Mouse (Mus musculus) hindbrain, postnatal 0 days (tissue): ENCODE results near the gene Asap2. TPM values are rescaled to one million over a fixed set of nuclear protein-coding genes. Genes with fewer than 3 reads are reported as not detected.
A peak's percentile ranks its signal among the peaks of the same experiment; 100 is the strongest.

Source experiments
- ATAC-seq: fragments of 200-750 bp; cut with Nextera tagmentation; 2 replicates; pipeline ENCODE4 v1.8.0; 2017; ENCODE audit warnings: mild to moderate bottlenecking, moderate TSS enrichment, moderate library complexity
- DNase-seq: peaks from one replicate; pipeline ENCODE4 v3.0.0-alpha.2; 2015; ENCODE audit warnings: low spot score
- H3K27ac ChIP-seq: fragments of 300-500 bp; sonication (generic); 2 replicates; pipeline ENCODE4 v1.5.1; 2014; ENCODE audit warnings: mild to moderate bottlenecking
- H3K27me3 ChIP-seq: fragments of 300-500 bp; sonication (generic); 2 replicates; pipeline ENCODE4 v1.6.1; 2014; ENCODE audit warnings: low read length, mixed read lengths; ENCODE audit not compliant: insufficient read depth
- H3K36me3 ChIP-seq: fragments of 300-500 bp; sonication (generic); 2 replicates; pipeline ENCODE4 v1.6.1; 2014; ENCODE audit warnings: low read length, mixed read lengths; ENCODE audit not compliant: insufficient read depth
- H3K4me1 ChIP-seq: fragments of 300-500 bp; sonication (generic); 2 replicates; pipeline ENCODE4 v1.6.1; 2014; ENCODE audit warnings: antibody characterized with exemption, low read length, mixed read lengths; ENCODE audit not compliant: insufficient read depth
- H3K4me2 ChIP-seq: fragments of 300-500 bp; sonication (generic); 2 replicates; pipeline ENCODE4 v1.6.1; 2014; ENCODE audit warnings: low read depth, mild to moderate bottlenecking, low read length, moderate library complexity, mixed read lengths
- H3K4me3 ChIP-seq: fragments of 300-500 bp; sonication (generic); 2 replicates; pipeline ENCODE4 v1.5.1; 2014; ENCODE audit warnings: low read length
- H3K9ac ChIP-seq: fragments of 300-500 bp; sonication (generic); replicated peaks from 2 replicates; pipeline ENCODE4 v1.6.1; 2014; ENCODE audit warnings: mild to moderate bottlenecking, low read length, moderate library complexity, mixed read lengths
- H3K9me3 ChIP-seq: fragments of 300-500 bp; sonication (generic); 2 replicates; pipeline ENCODE4 v1.6.1; 2016; ENCODE audit warnings: low read length, mixed read lengths
- CTCF ChIP-seq: IDR thresholded peaks from 2 replicates; pipeline ENCODE4 v1.5.1; 2016; ENCODE audit warnings: antibody characterized with exemption, control low read depth, low read depth
- WGBS: fragments of 180-500 bp; shearing (Covaris S2); extraction: QIAGEN DNeasy Blood & Tissue Kit; methylation state at CpG from one replicate; pipeline ENCODE4 v1.1.7; 2014; 5-methylcytosine and 5-hydroxymethylcytosine counted together
- polyA plus RNA-seq: library from polyadenylated mRNA; unstranded; fragments of >200 nt; fragmentation: Nextera tagmentation; extraction: Ambion mirVana; gene quantifications from 2 replicates; pipeline ENCODE4 v1.2.1, GENCODE M21; 2015
- total RNA-seq: library from RNA; depleted of rRNA; stranded (reverse); fragments of >200 nt; gene quantifications from 2 replicates; pipeline ENCODE4 v1.2.3, GENCODE M21; 2014

The Asap2 gene
- total and polyA plus RNA-seq, 2 experiments from 2014 or later, result 15.7 to 22.8 TPM

DNA sequence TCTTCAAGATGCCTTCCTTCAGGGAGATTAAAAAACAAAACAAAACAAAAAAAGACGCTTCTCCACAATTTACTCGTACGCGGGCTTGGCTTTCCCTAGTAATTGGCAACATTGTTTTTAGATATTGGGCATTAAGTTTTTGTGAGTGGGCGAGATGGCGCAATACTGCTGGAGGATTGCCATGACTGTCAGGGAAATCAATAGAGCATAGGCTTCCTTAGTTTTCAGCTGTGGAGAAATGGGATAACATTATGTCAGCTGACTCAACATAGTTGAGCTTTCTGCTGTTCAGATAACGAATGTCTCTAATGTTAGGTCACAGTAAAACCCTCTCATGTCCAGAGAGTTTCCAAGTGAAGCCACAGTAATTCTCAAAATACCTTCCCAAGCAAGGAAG is 326.6 kb downstream of the Asap2 start:
- DNase-seq, result peak; percentile 33
- no peak for ATAC-seq

DNA sequence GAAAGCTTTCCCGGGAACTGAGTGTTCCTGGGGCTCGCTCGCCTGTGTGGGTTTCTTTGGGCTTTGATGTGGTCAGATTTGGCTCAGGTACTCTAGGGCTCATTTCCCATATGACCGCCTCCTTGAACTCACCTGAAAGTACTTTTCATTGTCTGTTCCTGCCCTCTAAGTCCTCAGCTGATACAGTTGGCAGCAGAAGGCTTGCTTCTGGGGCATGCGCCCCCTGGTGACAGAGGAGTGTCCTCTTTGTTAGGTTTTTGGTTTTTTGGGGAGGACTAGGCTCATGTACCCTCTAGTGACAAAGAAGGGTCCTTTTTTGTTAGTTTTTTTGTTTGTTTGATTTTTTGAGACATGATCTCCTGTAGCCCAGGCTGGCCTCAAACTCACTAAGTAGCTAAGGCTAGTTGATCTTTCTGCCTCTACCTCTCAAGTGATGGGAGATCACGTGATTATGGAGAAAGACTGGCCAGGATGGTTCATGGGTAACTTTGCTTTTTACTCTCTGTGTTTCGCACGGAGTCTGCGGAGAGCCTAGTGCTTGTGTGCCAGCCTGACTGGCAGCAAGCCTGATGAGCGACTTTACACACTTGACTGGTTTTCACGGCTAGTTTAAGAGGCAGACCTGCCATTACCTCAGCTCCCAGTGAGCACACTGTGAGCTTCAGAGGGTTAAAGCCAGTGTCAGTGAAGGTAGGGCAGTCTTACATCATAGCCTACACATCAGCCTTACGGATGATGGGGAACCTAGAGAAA is 328.1 kb downstream of the Asap2 start:
- WGBS, result 65% methylated on average over 12 of the region's 12 CpGs
- DNase-seq (peak; percentile 80), ATAC-seq (no peak)
- Histone ChIP-seq H3K9me3 (no peaks in the 10 kb centered on the region), H3K27me3 (no peaks in the 10 kb centered on the region), H3K9ac (no peak overlapping the region), H3K4me3 (no peak overlapping the region), H3K36me3 (peaks cover 17% of the 10 kb centered on the region), H3K4me1 (no peaks in the 10 kb centered on the region), H3K27ac (no peak overlapping the region), H3K4me2 (no peak overlapping the region)
- TF ChIP-seq CTCF, result peak; percentile 77

More for the DNA sequence above, 326.6 kb downstream of the Asap2 start:
- no peaks in the 10 kb centered on the region for H3K9me3 ChIP-seq
- TF ChIP-seq CTCF, result no peak
- 23% methylated on average over 7 of the region's 7 CpGs for WGBS
- peaks cover 22% of the 10 kb centered on the region for H3K36me3 ChIP-seq
- H3K4me2 ChIP-seq, result peak overlapping the region; percentile 71
- no peaks in the 10 kb centered on the region for H3K27me3 ChIP-seq
- H3K4me1 ChIP-seq, result no peaks in the 10 kb centered on the region
- H3K9ac ChIP-seq, result peak overlapping the region; percentile 53
- H3K27ac ChIP-seq, result no peak overlapping the region
- H3K4me3 ChIP-seq, result peak overlapping the region; percentile 58
